Mouse (Mus musculus) lung, embryonic 16.5 days (tissue): Measurements from ENCODE around the gene Ranbp10. TPM values are rescaled to one million over a fixed set of nuclear protein-coding genes. Genes with fewer than 3 reads are reported as not detected.

Experiments
- ATAC-seq: fragments of 200-750 bp; cut with Nextera tagmentation; 2 replicates; pipeline ENCODE4 v1.8.0; 2017; ENCODE audit warnings: low read depth, mild to moderate bottlenecking, moderate library complexity
- H3K27ac ChIP-seq: fragments of 300-500 bp; sonication (generic); 2 replicates; pipeline ENCODE4 v1.5.1; 2014; ENCODE audit warnings: mild to moderate bottlenecking, control low read depth, low read length
- H3K27me3 ChIP-seq: fragments of 300-500 bp; sonication (generic); 2 replicates; pipeline ENCODE4 v1.6.1; 2014; ENCODE audit warnings: low read depth, low read length, mixed read lengths; ENCODE audit not compliant: control insufficient read depth, insufficient read depth
- H3K36me3 ChIP-seq: fragments of 300-500 bp; sonication (generic); 2 replicates; pipeline ENCODE4 v1.6.1; 2014; ENCODE audit warnings: low read length; ENCODE audit not compliant: control insufficient read depth, insufficient read depth
- H3K4me1 ChIP-seq: fragments of 300-500 bp; sonication (generic); replicated peaks from 2 replicates; pipeline ENCODE4 v1.6.1; 2014; ENCODE audit warnings: low read length, mixed read lengths; ENCODE audit not compliant: control insufficient read depth, insufficient read depth
- H3K4me2 ChIP-seq: fragments of 300-500 bp; sonication (generic); 2 replicates; pipeline ENCODE4 v1.6.1; 2014; ENCODE audit warnings: low read depth, low read length, control low read depth
- H3K4me3 ChIP-seq: fragments of 300-500 bp; sonication (generic); 2 replicates; pipeline ENCODE4 v1.5.1; 2014; ENCODE audit warnings: mild to moderate bottlenecking, low read length, control low read depth
- H3K9ac ChIP-seq: fragments of 300-500 bp; sonication (generic); 2 replicates; pipeline ENCODE4 v1.6.1; 2014; ENCODE audit warnings: low read length, control low read depth
- H3K9me3 ChIP-seq: fragments of 300-500 bp; sonication (generic); 2 replicates; pipeline ENCODE4 v1.6.1; 2016; ENCODE audit warnings: low read length; ENCODE audit not compliant: control insufficient read depth
- WGBS: fragments of 180-500 bp; shearing (Covaris S2); extraction: QIAGEN DNeasy Blood & Tissue Kit; methylation state at CpG from one replicate; pipeline ENCODE4 v1.1.7; 2014; 5-methylcytosine and 5-hydroxymethylcytosine counted together
- polyA plus RNA-seq: library from polyadenylated mRNA; unstranded; fragments of >200 nt; fragmentation: Nextera tagmentation; extraction: Ambion mirVana; gene quantifications from 2 replicates; pipeline ENCODE4 v1.2.1, GENCODE M21; 2015

Ranbp10 gene
- polyA plus RNA-seq, 1 experiment from 2014 or later, result 10.0 TPM

GRCm38 (mm10) chr8:105855248-105856167 is 28.4 kb upstream of the Ranbp10 start:
- under 1% methylated on average over 70 of the region's 71 CpGs for WGBS

GRCm38 (mm10) chr8:105854715-105855216 is 27.6 kb upstream of the Ranbp10 start, which contains the start of gene Thap11:
Gene Thap11 (plus strand): TSS chr8:105855132.
- Histone ChIP-seq H3K4me3 (peak within 1 kb of the TSS; percentile 89), H3K4me1 (peaks cover 30% of the 10 kb centered on the region), H3K9ac (peak within 1 kb of the TSS; percentile 91), H3K36me3 (peaks cover 6% of the 10 kb centered on the region; the same call in 1 of the 2 replicates), H3K27ac (peak within 1 kb of the TSS; percentile 84), H3K9me3 (no peaks in the 10 kb centered on the region), H3K4me2 (peak within 1 kb of the TSS; percentile 91), H3K27me3 (no peaks in the 10 kb centered on the region)
- 0% methylated on average over 43 of the region's 43 CpGs for WGBS
- peak; percentile 94 for ATAC-seq

More at GRCm38 (mm10) chr8:105855248-105856167, 28.4 kb upstream of the Ranbp10 start:
- H3K27me3 ChIP-seq, result no peaks in the 10 kb centered on the region
- H3K9me3 ChIP-seq, result no peaks in the 10 kb centered on the region
- H3K36me3 ChIP-seq, result peaks cover 6% of the 10 kb centered on the region; the same call in 1 of the 2 replicates
- peak overlapping the region; percentile 91 for H3K9ac ChIP-seq
- peak overlapping the region; percentile 84 for H3K27ac ChIP-seq
- H3K4me1 ChIP-seq, result peaks cover 30% of the 10 kb centered on the region
- peak; percentile 39 for ATAC-seq
- peak overlapping the region; percentile 89 for H3K4me3 ChIP-seq
- peak overlapping the region; percentile 91 for H3K4me2 ChIP-seq

DNA sequence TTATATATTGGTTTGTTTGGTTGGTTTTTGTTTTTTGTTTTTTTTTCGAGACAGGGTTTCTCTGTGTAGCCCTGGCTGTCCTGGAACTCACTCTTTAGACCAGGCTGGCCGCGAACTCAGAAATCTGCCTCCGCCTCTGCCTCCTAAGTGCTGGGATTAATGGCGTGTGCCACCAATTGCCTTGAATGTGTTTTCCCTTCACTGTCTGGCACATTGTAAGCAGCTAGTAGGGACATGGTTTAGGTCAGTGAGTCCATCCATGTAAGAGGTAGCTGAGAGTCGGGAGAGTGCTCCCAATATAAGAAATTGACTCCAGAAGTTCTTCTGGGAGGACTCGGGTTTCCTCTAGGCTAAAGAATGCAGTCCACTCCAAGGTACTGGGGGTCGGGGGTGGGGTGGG is 27.2 kb upstream of the Ranbp10 start:
- WGBS, result 28% methylated on average over 8 of the region's 8 CpGs
- ATAC-seq, result no peak
- H3K9me3 ChIP-seq, result no peaks in the 10 kb centered on the region
- peak overlapping the region; percentile 89 for H3K4me3 ChIP-seq
- H3K27me3 ChIP-seq, result no peaks in the 10 kb centered on the region
- peak overlapping the region; percentile 91 for H3K4me2 ChIP-seq
- peak overlapping the region; percentile 84; the same call in 1 of the 2 replicates for H3K27ac ChIP-seq
- H3K9ac ChIP-seq, result peak overlapping the region; percentile 91
- H3K36me3 ChIP-seq, result peaks cover 6% of the 10 kb centered on the region
- peaks cover 26% of the 10 kb centered on the region for H3K4me1 ChIP-seq

DNA sequence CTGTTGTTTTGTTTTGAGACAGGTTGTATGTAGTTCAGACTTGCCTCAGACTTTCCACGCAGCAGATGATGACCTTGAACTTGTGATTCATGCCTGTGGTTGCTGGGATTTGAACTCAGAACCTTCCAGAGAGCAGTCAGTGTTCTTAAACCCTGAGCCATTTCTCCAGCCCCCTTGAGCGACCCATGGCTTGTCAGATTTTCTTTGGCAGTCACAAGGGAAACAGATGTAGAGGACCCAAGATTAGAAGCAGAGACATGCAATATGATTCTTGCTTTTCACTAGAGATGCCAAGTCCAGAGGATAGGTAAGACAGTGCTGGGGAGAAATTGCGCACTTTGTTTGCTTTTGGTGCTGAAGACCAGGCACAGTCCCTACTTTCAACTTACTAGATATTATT is 26.0 kb upstream of the Ranbp10 start, which contains the start of gene Cenpt:
Gene Cenpt, minus strand, starts transcription at position 101 of the 400 bp plus-strand sequence.
- no peak within 1 kb of the TSS for H3K27ac ChIP-seq
- 88% methylated on average over 3 of the region's 3 CpGs for WGBS
- no peak within 1 kb of the TSS for H3K4me2 ChIP-seq
- H3K4me1 ChIP-seq, result peaks cover 26% of the 10 kb centered on the region
- peaks cover 11% of the 10 kb centered on the region for H3K36me3 ChIP-seq
- no peak within 1 kb of the TSS for H3K9ac ChIP-seq
- no peak for ATAC-seq
- no peak within 1 kb of the TSS for H3K4me3 ChIP-seq
- H3K27me3 ChIP-seq, result no peaks in the 10 kb centered on the region
- no peaks in the 10 kb centered on the region for H3K9me3 ChIP-seq

GRCm38 (mm10) chr8:105852146-105852729 is 25.1 kb upstream of the Ranbp10 start:
- H3K36me3 ChIP-seq, result peaks cover 10% of the 10 kb centered on the region
- H3K27me3 ChIP-seq, result no peaks in the 10 kb centered on the region
- no peaks in the 10 kb centered on the region for H3K9me3 ChIP-seq
- no peak overlapping the region; the same call in 1 of the 2 replicates for H3K9ac ChIP-seq
- 77% methylated on average over 12 of the region's 12 CpGs for WGBS
- ATAC-seq, result no peak
- peaks cover 19% of the 10 kb centered on the region for H3K4me1 ChIP-seq
- H3K4me3 ChIP-seq, result peak overlapping the region; percentile 86
- no peak overlapping the region for H3K4me2 ChIP-seq
- no peak overlapping the region for H3K27ac ChIP-seq

GRCm38 (mm10) chr8:105851651-105852143 is 24.5 kb upstream of the Ranbp10 start:
- peaks cover 16% of the 10 kb centered on the region for H3K36me3 ChIP-seq
- H3K27me3 ChIP-seq, result no peaks in the 10 kb centered on the region
- peak overlapping the region; percentile 88 for H3K9ac ChIP-seq
- WGBS, result 0% methylated on average over 34 of the region's 34 CpGs
- ATAC-seq, result peak; percentile 77
- H3K9me3 ChIP-seq, result no peaks in the 10 kb centered on the region
- H3K27ac ChIP-seq, result peak overlapping the region; percentile 59
- H3K4me2 ChIP-seq, result peak overlapping the region; percentile 77
- peaks cover 15% of the 10 kb centered on the region for H3K4me1 ChIP-seq
- peak overlapping the region; percentile 86 for H3K4me3 ChIP-seq

GRCm38 (mm10) chr8:105850611-105851010 is 23.5 kb upstream of the Ranbp10 start:
- peak overlapping the region; percentile 10 for H3K4me2 ChIP-seq
- no peaks in the 10 kb centered on the region for H3K9me3 ChIP-seq
- peaks cover 26% of the 10 kb centered on the region for H3K36me3 ChIP-seq
- peak overlapping the region; percentile 36 for H3K9ac ChIP-seq
- no peak for ATAC-seq
- WGBS, result 69% methylated on average over 7 of the region's 7 CpGs
- H3K27me3 ChIP-seq, result no peaks in the 10 kb centered on the region
- H3K27ac ChIP-seq, result no peak overlapping the region
- H3K4me1 ChIP-seq, result peaks cover 9% of the 10 kb centered on the region
- peak overlapping the region; percentile 25; the same call in 1 of the 2 replicates for H3K4me3 ChIP-seq

GRCm38 (mm10) chr8:105850014-105850413 is 22.9 kb upstream of the Ranbp10 start:
- no peak overlapping the region for H3K27ac ChIP-seq
- peaks cover 9% of the 10 kb centered on the region for H3K4me1 ChIP-seq
- no peaks in the 10 kb centered on the region for H3K27me3 ChIP-seq
- no peak overlapping the region for H3K4me3 ChIP-seq
- peaks cover 29% of the 10 kb centered on the region for H3K36me3 ChIP-seq
- no peak overlapping the region for H3K4me2 ChIP-seq
- H3K9ac ChIP-seq, result no peak overlapping the region
- no peaks in the 10 kb centered on the region for H3K9me3 ChIP-seq
- WGBS, result 68% methylated on average over 4 of the region's 4 CpGs
- ATAC-seq, result no peak

DNA sequence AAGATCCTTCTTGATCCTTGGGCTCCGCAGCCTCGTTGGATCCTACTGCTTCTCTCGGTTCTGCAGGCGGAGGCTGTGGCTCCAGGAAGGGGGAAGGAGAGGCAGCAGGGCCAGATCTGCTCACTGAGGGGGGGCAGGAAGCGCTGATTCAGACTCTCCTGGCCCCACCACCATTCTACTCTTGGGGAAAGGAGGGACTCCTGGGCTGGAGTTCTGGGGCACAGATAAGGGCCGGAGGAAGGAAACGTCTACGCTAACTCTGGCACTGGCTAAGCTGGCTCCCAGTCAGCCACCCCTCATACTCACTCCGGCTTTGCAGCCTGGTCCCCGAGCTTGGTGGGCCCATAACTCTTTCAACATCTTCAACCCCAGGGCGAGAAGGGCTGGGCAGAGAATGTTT is 19.5 kb upstream of the Ranbp10 start:
- H3K36me3 ChIP-seq, result peaks cover 43% of the 10 kb centered on the region
- H3K4me1 ChIP-seq, result peaks cover 7% of the 10 kb centered on the region
- WGBS, result 87% methylated on average over 11 of the region's 11 CpGs
- no peaks in the 10 kb centered on the region for H3K27me3 ChIP-seq
- no peak overlapping the region for H3K27ac ChIP-seq
- H3K9ac ChIP-seq, result no peak overlapping the region
- H3K9me3 ChIP-seq, result no peaks in the 10 kb centered on the region
- H3K4me3 ChIP-seq, result no peak overlapping the region
- H3K4me2 ChIP-seq, result no peak overlapping the region
- no peak for ATAC-seq
